Mouse (Mus musculus) cerebellum, postnatal 4 days (tissue): ENCODE measurements around the gene Ghdc.
A peak's percentile ranks its signal among the peaks of the same experiment; 100 is the strongest.

Experiments
- DNase-seq, 2 experiments: peaks; one replicate each; pipeline ENCODE4 v3.0.0; 2022; ENCODE audit warnings: low spot score in 2 of 2, mixed read lengths in 1 of 2

Ghdc gene

GRCm38 (mm10) chr11:100782568-100782967 lies 11.8 kb upstream of the Ghdc start:
- DNase-seq, result no peak

- no peak for DNase-seq
These were observed 11.2 kb upstream of the Ghdc start for GRCm38 (mm10) chr11:100781763-100782475.

- DNase-seq, result no peak
These were observed 9.5 kb upstream of the Ghdc start for GRCm38 (mm10) chr11:100780247-100780646.

GRCm38 (mm10) chr11:100778069-100778468 lies 7.3 kb upstream of the Ghdc start:
- no peak for DNase-seq

GRCm38 (mm10) chr11:100775921-100776320 lies 5.2 kb upstream of the Ghdc start:
- no peak for DNase-seq

- DNase-seq, result no peak
These were observed 3.5 kb upstream of the Ghdc start for GRCm38 (mm10) chr11:100774261-100774660.

- DNase-seq, result no peak
These were observed 777 bp downstream of the Ghdc start for GRCm38 (mm10) chr11:100769980-100770379.

- DNase-seq, result no peak
These were observed 2.9 kb downstream of the Ghdc start for GRCm38 (mm10) chr11:100767871-100768270.

- DNase-seq, result no peak
These were observed 4.0 kb downstream of the Ghdc start for GRCm38 (mm10) chr11:100766726-100767125.

GRCm38 (mm10) chr11:100762831-100763230 lies 7.9 kb downstream of the Ghdc start, which contains the start of gene Hcrt:
Gene Hcrt (minus strand): TSS chr11:100762931.
- DNase-seq, result no peak

- peak; percentile 90 to 94 for DNase-seq
These were observed 9.2 kb downstream of the Ghdc start for GRCm38 (mm10) chr11:100761547-100762045.

GRCm38 (mm10) chr11:100759611-100760233 lies 11.0 kb downstream of the Ghdc start, which contains the start of gene Kcnh4:
Gene Kcnh4 (minus strand): TSS chr11:100759942.
- peak in 1 of 2 experiments; percentile 51 for DNase-seq

GRCm38 (mm10) chr11:100758707-100759610 lies 11.8 kb downstream of the Ghdc start:
- no peak for DNase-seq

- no peak for DNase-seq
These were observed 13.2 kb downstream of the Ghdc start for GRCm38 (mm10) chr11:100757566-100757965.

- no peak for DNase-seq
These were observed 14.3 kb downstream of the Ghdc start for GRCm38 (mm10) chr11:100756476-100756875.

GRCm38 (mm10) chr11:100754693-100755057 lies 16.1 kb downstream of the Ghdc start:
- DNase-seq, result no peak

GRCm38 (mm10) chr11:100754021-100754692 lies 16.6 kb downstream of the Ghdc start:
- DNase-seq, result no peak

- DNase-seq, result no peak
These were observed 18.5 kb downstream of the Ghdc start for GRCm38 (mm10) chr11:100752294-100752693.

GRCm38 (mm10) chr11:100750127-100750526 lies 20.6 kb downstream of the Ghdc start:
- no peak for DNase-seq

GRCm38 (mm10) chr11:100749469-100749868 lies 21.3 kb downstream of the Ghdc start:
- no peak for DNase-seq

GRCm38 (mm10) chr11:100748620-100749019 lies 22.1 kb downstream of the Ghdc start:
- no peak for DNase-seq
